In the genomic region with DNA sequence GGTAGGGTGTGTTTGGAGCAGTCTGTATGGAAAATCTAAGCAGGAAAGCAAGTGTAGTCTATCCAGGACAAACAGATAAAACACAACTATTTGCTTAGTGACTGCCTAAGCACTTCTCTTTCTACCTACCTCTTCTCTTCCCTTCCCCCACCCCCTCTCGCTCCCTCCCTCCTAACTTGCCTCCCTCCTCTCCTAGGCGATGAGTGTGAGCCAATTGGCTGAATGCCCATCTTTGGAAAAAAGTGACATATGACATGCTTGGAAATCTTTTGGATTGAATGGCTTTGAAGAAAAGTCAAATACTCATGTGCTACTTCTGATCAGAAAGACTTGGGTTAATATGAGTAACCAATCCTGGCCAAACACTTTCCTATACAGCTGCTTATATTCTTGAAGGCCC, we compare ENCODE assay signal across 30 mouse cellular contexts. TPM values are rescaled to one million over a fixed set of nuclear protein-coding genes. Genes with fewer than 3 reads are reported as not detected.
DNase-seq lines count a peak whose midpoint lies in the region; ATAC-seq and TF ChIP-seq lines count a peak whose summit lies in the region.
"Had no signal": no experiment of that assay in that cellular context is flagged by ENCODE, and none has a peak within 500 bp of the region (broad histone marks: within the 10 kb centered on the region; RNA-seq: fewer than 3 reads in every experiment).

No protein-coding gene starts in this region.

- no peak overlapping the region for H3K9ac ChIP-seq in lung, embryonic 14.5 days
- H3K9ac ChIP-seq: forebrain, embryonic 12.5 days; hindbrain, embryonic 13.5 days; limb, embryonic 15.5 days; liver, embryonic 14.5 days; midbrain, embryonic 13.5 days had no signal

- H3K4me1 ChIP-seq in lung, embryonic 14.5 days (ENCODE audit: insufficient read depth) = no peaks in the 10 kb centered on the region
- H3K4me1 ChIP-seq in lung, adult 2 months (ENCODE audit: control insufficient read depth, insufficient read depth, low read length) = no peaks in the 10 kb centered on the region
- H3K4me1 ChIP-seq: forebrain, embryonic 12.5 days; limb, embryonic 10.5 days; limb, embryonic 15.5 days; midbrain, embryonic 13.5 days had no signal

- no peaks in the 10 kb centered on the region for H3K27me3 ChIP-seq in lung, embryonic 14.5 days (ENCODE audit: insufficient read depth, low read length)
- H3K27me3 ChIP-seq: forebrain, embryonic 12.5 days; hindbrain, embryonic 13.5 days; limb, embryonic 15.5 days; Patski had no signal

- peak; percentile 60; the same call in 1 of the 2 replicates for ATAC-seq in lung, embryonic 14.5 days (ENCODE audit: insufficient read depth)
- ATAC-seq: CD4-positive, CD25-positive, alpha-beta regulatory T cell, adult 4 months; intestine, postnatal 0 days; lung, postnatal 0 days; midbrain, embryonic 13.5 days; Patski had no signal

- no peak overlapping the region for H3K27ac ChIP-seq in lung, embryonic 14.5 days (ENCODE audit: low read depth)
- H3K27ac ChIP-seq: forebrain, embryonic 12.5 days; hindbrain, embryonic 13.5 days; limb, embryonic 10.5 days; limb, embryonic 15.5 days; liver, embryonic 14.5 days; macrophage; midbrain, embryonic 13.5 days had no signal

- H3K4me2 ChIP-seq in lung, embryonic 14.5 days = no peak overlapping the region
- H3K4me2 ChIP-seq: forebrain, embryonic 12.5 days; heart, embryonic 11.5 days; hindbrain, embryonic 13.5 days; limb, embryonic 15.5 days; midbrain, embryonic 13.5 days had no signal

- no peaks in the 10 kb centered on the region for H3K36me3 ChIP-seq in lung, embryonic 14.5 days (ENCODE audit: insufficient read depth)
- H3K36me3 ChIP-seq: forebrain, embryonic 12.5 days; limb, embryonic 10.5 days; midbrain, embryonic 13.5 days had no signal

- DNase-seq in cerebellum, postnatal 14 days = peak; percentile 60 to 74
- no peak for DNase-seq in cerebellum, adult 9-11 months
- peak; percentile 67 for DNase-seq in lung, embryonic 14.5 days
- no peak for DNase-seq in lung, adult 2 months
- DNase-seq in MN1 (ENCODE audit: low spot score) = peak; percentile 9
- peak; percentile 40 for DNase-seq in adipocyte (ENCODE audit: low spot score)
- no peak for DNase-seq in natural killer cell, adult 2 months (ENCODE audit: low spot score in 2 of 2)
- DNase-seq: cerebellum, adult 9-10 months; gastrocnemius, postnatal 25 days; heart, postnatal 36 days; kidney, adult 9 months; kidney, postnatal 10 days; layer of hippocampus, postnatal 36 days; right cerebral cortex, postnatal 4 days; thymus, adult 2 months; thymus, postnatal 4 days had no signal

- TF ChIP-seq CTCF in lung, embryonic 14.5 days (IDR thresholded peaks at IDR 0.05; ENCODE audit: low read depth) = no peak
- no peak for TF ChIP-seq CTCF in lung, adult 2 months (IDR thresholded peaks at IDR 0.05; ENCODE audit: insufficient read depth, low read length)

- 39% methylated on average over 2 of the region's 2 CpGs for WGBS in lung, embryonic 14.5 days
- WGBS in lung, adult 2 months = 32% methylated on average over 2 of the region's 2 CpGs

- no peak overlapping the region for H3K4me3 ChIP-seq in lung, embryonic 14.5 days (ENCODE audit: low read depth, low read length)
- H3K4me3 ChIP-seq in lung, adult 2 months (replicated peaks; ENCODE audit: extremely low read depth, low read depth, low read length) = no peak overlapping the region
- H3K4me3 ChIP-seq: erythroblast, embryonic 14.5 days; forebrain, embryonic 12.5 days; hindbrain, embryonic 13.5 days; limb, embryonic 10.5 days; limb, embryonic 15.5 days; midbrain, embryonic 13.5 days had no signal

- TF ChIP-seq POLR2A in lung, adult 2 months (IDR thresholded peaks at IDR 0.05; ENCODE audit: borderline replicate concordance, extremely low read depth, low read depth, low read length) = no peak

- H3K9me3 ChIP-seq in lung, embryonic 14.5 days (ENCODE audit: low read depth, low read length) = no peaks in the 10 kb centered on the region
- H3K9me3 ChIP-seq: forebrain, embryonic 12.5 days; hindbrain, embryonic 13.5 days; limb, embryonic 10.5 days; limb, embryonic 15.5 days; midbrain, embryonic 13.5 days had no signal

RNA-seq across cellular contexts. Expression of a gene that starts 36.6 kb away (rescaled TPM):
- 0.08 TPM in 1 of 2 replicates, not detected in the other for polyA plus RNA-seq in lung, embryonic 14.5 days (2014; fragmentation: Nextera tagmentation; extraction: Ambion mirVana)
- polyA plus RNA-seq in lung, adult 2 months (2012; rRNA removed) = not detected in 2 replicates
- polyA plus RNA-seq: heart, embryonic 16.5 days; lung, postnatal 0 days; macrophage; Patski had no signal

Comparison
In these comparisons a context has a peak if more than half of its experiments do, and no peak if none do; other contexts are left out.
1. DNase-seq: peak in cerebellum, postnatal 14 days (2 of 2), lung, embryonic 14.5 days (single experiment), MN1 (single experiment) and adipocyte (single experiment); none in cerebellum, adult 9-11 months (single experiment), lung, adult 2 months (single experiment) and natural killer cell, adult 2 months (0 of 2).